Mouse (Mus musculus) naive thymus-derived CD4-positive, alpha-beta T cell, adult 5 months (primary cell): ENCODE data around the gene Gm20812. TPM values are rescaled to one million over a fixed set of nuclear protein-coding genes. Genes with fewer than 3 reads are reported as not detected.

Source experiments
- polyA plus RNA-seq: library from polyadenylated mRNA; unstranded; fragments of 100-300 nt; shearing (Covaris generic); gene quantifications from one replicate; pipeline ENCODE4 v1.2.1, GENCODE M21; 2017

Gm20812 gene
- not detected for polyA plus RNA-seq

DNA sequence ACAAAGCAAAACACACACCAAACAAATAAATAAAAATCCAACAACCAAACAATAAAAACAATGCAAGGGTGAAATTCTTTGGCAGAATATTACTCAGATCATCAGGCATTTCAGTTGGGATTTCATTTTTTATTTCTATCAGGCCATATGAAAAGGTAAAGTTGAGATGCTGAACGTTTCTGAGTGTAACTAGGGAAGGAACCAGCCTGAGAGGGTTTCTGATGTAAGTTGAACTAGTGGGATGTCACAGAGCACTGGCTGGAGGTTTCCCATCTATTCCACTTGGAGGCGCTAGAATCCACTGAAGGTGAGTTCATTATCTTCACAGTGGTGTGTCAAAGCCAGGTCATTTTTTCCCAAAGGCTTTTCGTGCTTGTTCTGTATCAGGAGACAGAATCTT lies at the start of gene Gm20812:
Gm20812 (plus strand) TSS at position 301 of the 400 bp plus-strand sequence.

Other genes with a start within 250 kb of the Gm20812 start
- gene Gm29554, start 108.0 kb upstream of the Gm20812 start, polyA plus RNA-seq, result not detected